Mouse (Mus musculus) gastrocnemius, adult 18-20 months (tissue): ENCODE data around the gene Tmem160. TPM values are rescaled to one million over a fixed set of nuclear protein-coding genes. Genes with fewer than 3 reads are reported as not detected.
A peak's percentile ranks its signal among the peaks of the same experiment; 100 is the strongest.

ENCODE experiments used
- DNase-seq: peaks from one replicate; pipeline ENCODE4 v3.0.0; 2021; ENCODE audit warnings: low spot score
- total RNA-seq, 2 experiments: library from RNA; stranded (reverse); gene quantifications; 2 replicates each; pipeline ENCODE4 v1.2.3; 2021

The Tmem160 gene
- total RNA-seq, 2 experiments from 2014 or later = 52.0 to 53.2 TPM

- DNase-seq = no peak
These were observed 17.5 kb upstream of the Tmem160 start for GRCm38 (mm10) chr7:16435088-16435487.

- DNase-seq = no peak
These were observed 11.3 kb upstream of the Tmem160 start for GRCm38 (mm10) chr7:16441241-16441640.

GRCm38 (mm10) chr7:16451656-16452055, 923 bp upstream of the Tmem160 start:
- no peak for DNase-seq

GRCm38 (mm10) chr7:16453118-16453711, 636 bp downstream of the Tmem160 start:
- peak; percentile 26 for DNase-seq

- no peak for DNase-seq
These were observed 2.4 kb downstream of the Tmem160 start for GRCm38 (mm10) chr7:16455016-16455415.

GRCm38 (mm10) chr7:16456289-16456688, 3.7 kb downstream of the Tmem160 start:
- DNase-seq = no peak

GRCm38 (mm10) chr7:16460566-16460965, 8.0 kb downstream of the Tmem160 start:
- DNase-seq = no peak

- no peak for DNase-seq
These were observed 8.6 kb downstream of the Tmem160 start for GRCm38 (mm10) chr7:16461151-16461550.

- DNase-seq = no peak
These were observed 9.1 kb downstream of the Tmem160 start for GRCm38 (mm10) chr7:16461705-16462104.

GRCm38 (mm10) chr7:16463214-16463613, 10.6 kb downstream of the Tmem160 start:
- DNase-seq = peak; percentile 79

GRCm38 (mm10) chr7:16465160-16465559, 12.6 kb downstream of the Tmem160 start:
- peak; percentile 60 for DNase-seq

GRCm38 (mm10) chr7:16465568-16465967, 13.0 kb downstream of the Tmem160 start:
- no peak for DNase-seq

GRCm38 (mm10) chr7:16466565-16466964, 14.0 kb downstream of the Tmem160 start:
- DNase-seq = no peak

- no peak for DNase-seq
These were observed 15.5 kb downstream of the Tmem160 start for GRCm38 (mm10) chr7:16468115-16468514.

GRCm38 (mm10) chr7:16471549-16471948, 19.0 kb downstream of the Tmem160 start:
- DNase-seq = no peak

- no peak for DNase-seq
These were observed 19.6 kb downstream of the Tmem160 start for GRCm38 (mm10) chr7:16472116-16472709.

- DNase-seq = no peak
These were observed 21.3 kb downstream of the Tmem160 start for GRCm38 (mm10) chr7:16473847-16474246.

GRCm38 (mm10) chr7:16474445-16474844, 21.9 kb downstream of the Tmem160 start:
- no peak for DNase-seq

GRCm38 (mm10) chr7:16475321-16475720, 22.7 kb downstream of the Tmem160 start:
- DNase-seq = no peak

- no peak for DNase-seq
These were observed 23.4 kb downstream of the Tmem160 start for GRCm38 (mm10) chr7:16475764-16476599.

- no peak for DNase-seq
These were observed 24.0 kb downstream of the Tmem160 start for GRCm38 (mm10) chr7:16476600-16476989.

GRCm38 (mm10) chr7:16477628-16478027, 25.0 kb downstream of the Tmem160 start, which contains the start of gene Npas1:
Gene Npas1 (minus strand): TSS chr7:16477728.
- DNase-seq = no peak
